Mouse (Mus musculus) liver, embryonic 11.5 days (tissue): ENCODE measurements around the gene Snrpg. TPM values are rescaled to one million over a fixed set of nuclear protein-coding genes. Genes with fewer than 3 reads are reported as not detected.
"Not testable (repeated sequence)": the region's sequence is repeated elsewhere in the genome, so short reads cannot be mapped to it uniquely, and the experiment has no call there.

Experiments
- ATAC-seq: fragments of 200-750 bp; cut with Nextera tagmentation; replicated peaks from 2 replicates; pipeline ENCODE4 v1.8.0; 2017; ENCODE audit warnings: moderate number of reproducible peaks, mild to moderate bottlenecking, moderate TSS enrichment, moderate library complexity; ENCODE audit not compliant: low FRiP score
- DNase-seq: peaks from one replicate; pipeline ENCODE4 v3.0.0-alpha.2; 2017; ENCODE audit warnings: low spot score
- H3K27ac ChIP-seq: fragments of 300-500 bp; sonication (generic); 2 replicates; pipeline ENCODE4 v1.5.1; 2014; ENCODE audit warnings: mild to moderate bottlenecking, low read depth, low read length, control low read depth
- H3K27me3 ChIP-seq: fragments of 300-500 bp; sonication (generic); replicated peaks from 2 replicates; pipeline ENCODE4 v1.6.1; 2014; ENCODE audit warnings: low read length, mixed read lengths; ENCODE audit not compliant: control insufficient read depth, insufficient read depth
- H3K36me3 ChIP-seq: fragments of 300-500 bp; sonication (generic); 2 replicates; pipeline ENCODE4 v1.6.1; 2014; ENCODE audit warnings: mild to moderate bottlenecking, low read length, moderate library complexity, mixed read lengths; ENCODE audit not compliant: control insufficient read depth, insufficient read depth
- H3K4me1 ChIP-seq: fragments of 300-500 bp; sonication (generic); replicated peaks from 2 replicates; pipeline ENCODE4 v1.6.1; 2014; ENCODE audit warnings: low read length, mixed read lengths; ENCODE audit not compliant: control insufficient read depth, insufficient read depth
- H3K4me2 ChIP-seq: fragments of 300-500 bp; sonication (generic); 2 replicates; pipeline ENCODE4 v1.6.1; 2014; ENCODE audit warnings: mild to moderate bottlenecking, control low read depth, moderate library complexity
- H3K4me3 ChIP-seq: fragments of 300-500 bp; sonication (generic); 2 replicates; pipeline ENCODE4 v1.5.1; 2014; ENCODE audit warnings: low read depth, low read length, control low read depth
- H3K9ac ChIP-seq: fragments of 300-500 bp; sonication (generic); 2 replicates; pipeline ENCODE4 v1.6.1; 2014; ENCODE audit warnings: low read depth, low read length, control low read depth
- H3K9me3 ChIP-seq: fragments of 300-500 bp; sonication (generic); 2 replicates; pipeline ENCODE4 v1.6.1; 2016; ENCODE audit warnings: low read length, inconsistent platforms, mixed read lengths; ENCODE audit not compliant: control insufficient read depth
- WGBS: fragments of 180-500 bp; shearing (Covaris S2); extraction: QIAGEN DNeasy Blood & Tissue Kit; methylation state at CpG from one replicate; pipeline ENCODE4 v1.1.7; 2014; 5-methylcytosine and 5-hydroxymethylcytosine counted together
- polyA plus RNA-seq: library from polyadenylated mRNA; unstranded; fragments of >200 nt; fragmentation: Nextera tagmentation; extraction: Ambion mirVana; gene quantifications from 2 replicates; pipeline ENCODE4 v1.2.1, GENCODE M21; 2014

Snrpg gene
- polyA plus RNA-seq, 1 experiment from 2014 or later = 785 TPM

GRCm38 (mm10) chr6:86335860-86336259 is 35.2 kb upstream of the Snrpg start:
- no peak for DNase-seq
- no peaks in the 10 kb centered on the region for H3K4me1 ChIP-seq
- no peaks in the 10 kb centered on the region for H3K9me3 ChIP-seq
- H3K4me2 ChIP-seq = no peak overlapping the region
- H3K9ac ChIP-seq = no peak overlapping the region
- ATAC-seq = no peak
- H3K27ac ChIP-seq = no peak overlapping the region
- WGBS = 76% methylated on average over 5 of the region's 5 CpGs
- H3K27me3 ChIP-seq = no peaks in the 10 kb centered on the region
- H3K4me3 ChIP-seq = no peak overlapping the region
- no peaks in the 10 kb centered on the region for H3K36me3 ChIP-seq

GRCm38 (mm10) chr6:86336340-86336739 is 34.8 kb upstream of the Snrpg start:
- not testable (repeated sequence) for H3K4me1 ChIP-seq, H3K9me3 ChIP-seq, ATAC-seq, H3K27ac ChIP-seq, H3K36me3 ChIP-seq, H3K4me2 ChIP-seq, H3K9ac ChIP-seq, H3K4me3 ChIP-seq, H3K27me3 ChIP-seq, DNase-seq
- WGBS = 79% methylated on average over 4 of the region's 4 CpGs

GRCm38 (mm10) chr6:86343656-86344055 is 27.4 kb upstream of the Snrpg start:
- DNase-seq = no peak
- Histone ChIP-seq H3K27ac (no peak overlapping the region), H3K4me2 (peak overlapping the region; percentile 10; the same call in 1 of the 2 replicates), H3K27me3 (no peaks in the 10 kb centered on the region), H3K4me1 (no peaks in the 10 kb centered on the region), H3K4me3 (no peak overlapping the region), H3K9me3 (no peaks in the 10 kb centered on the region), H3K9ac (no peak overlapping the region), H3K36me3 (no peaks in the 10 kb centered on the region)
- ATAC-seq = no peak
- WGBS = 19% methylated on average over 7 of the region's 7 CpGs

GRCm38 (mm10) chr6:86346063-86346462 is 25.0 kb upstream of the Snrpg start:
- no peak for ATAC-seq
- Histone ChIP-seq H3K4me2 (no peak overlapping the region), H3K9ac (no peak overlapping the region), H3K27ac (no peak overlapping the region), H3K4me1 (no peaks in the 10 kb centered on the region), H3K9me3 (no peaks in the 10 kb centered on the region), H3K36me3 (no peaks in the 10 kb centered on the region), H3K4me3 (no peak overlapping the region), H3K27me3 (no peaks in the 10 kb centered on the region)
- 45% methylated on average over 2 of the region's 2 CpGs for WGBS
- no peak for DNase-seq

- H3K36me3 ChIP-seq = no peaks in the 10 kb centered on the region
- no peak overlapping the region for H3K4me3 ChIP-seq
- no peak overlapping the region for H3K4me2 ChIP-seq
- H3K4me1 ChIP-seq = no peaks in the 10 kb centered on the region
- 53% methylated on average over 7 of the region's 7 CpGs for WGBS
- no peak overlapping the region for H3K9ac ChIP-seq
- H3K9me3 ChIP-seq = no peaks in the 10 kb centered on the region
- no peak for DNase-seq
- ATAC-seq = no peak
- H3K27ac ChIP-seq = no peak overlapping the region
- no peaks in the 10 kb centered on the region for H3K27me3 ChIP-seq
Observed at GRCm38 (mm10) chr6:86349257-86349656, 21.8 kb upstream of the Snrpg start.

- no peak overlapping the region for H3K9ac ChIP-seq
- ATAC-seq (no peak), DNase-seq (no peak)
- WGBS = 63% methylated on average over 3 of the region's 3 CpGs
- H3K4me1 ChIP-seq = no peaks in the 10 kb centered on the region
- no peak overlapping the region for H3K4me3 ChIP-seq
- no peaks in the 10 kb centered on the region for H3K27me3 ChIP-seq
- no peaks in the 10 kb centered on the region for H3K9me3 ChIP-seq
- no peak overlapping the region for H3K27ac ChIP-seq
- H3K36me3 ChIP-seq = no peaks in the 10 kb centered on the region
- H3K4me2 ChIP-seq = no peak overlapping the region
Observed at GRCm38 (mm10) chr6:86354948-86355347, 16.2 kb upstream of the Snrpg start.

GRCm38 (mm10) chr6:86356956-86357355 is 14.1 kb upstream of the Snrpg start:
- no peak for ATAC-seq
- WGBS = 66% methylated on average over 9 of the region's 9 CpGs
- Histone ChIP-seq H3K27me3 (no peaks in the 10 kb centered on the region), H3K4me1 (no peaks in the 10 kb centered on the region), H3K36me3 (no peaks in the 10 kb centered on the region), H3K4me3 (no peak overlapping the region), H3K27ac (no peak overlapping the region), H3K9me3 (no peaks in the 10 kb centered on the region), H3K9ac (no peak overlapping the region), H3K4me2 (no peak overlapping the region)
- no peak for DNase-seq

GRCm38 (mm10) chr6:86360691-86361090 is 10.4 kb upstream of the Snrpg start:
- Histone ChIP-seq H3K27me3 (no peaks in the 10 kb centered on the region), H3K9me3 (no peaks in the 10 kb centered on the region), H3K4me1 (no peaks in the 10 kb centered on the region), H3K36me3 (no peaks in the 10 kb centered on the region), H3K27ac (no peak overlapping the region), H3K4me2 (no peak overlapping the region), H3K4me3 (no peak overlapping the region), H3K9ac (no peak overlapping the region)
- ATAC-seq = no peak
- DNase-seq = no peak
- WGBS = 61% methylated on average over 7 of the region's 7 CpGs

GRCm38 (mm10) chr6:86361373-86361772 is 9.7 kb upstream of the Snrpg start:
- Histone ChIP-seq H3K36me3 (no peaks in the 10 kb centered on the region), H3K27me3 (no peaks in the 10 kb centered on the region), H3K4me1 (peaks cover 5% of the 10 kb centered on the region), H3K9me3 (no peaks in the 10 kb centered on the region), H3K4me3 (no peak overlapping the region), H3K4me2 (no peak overlapping the region), H3K9ac (no peak overlapping the region), H3K27ac (no peak overlapping the region)
- WGBS = 81% methylated on average over 7 of the region's 7 CpGs
- no peak for DNase-seq
- no peak for ATAC-seq
